Mouse (Mus musculus): ENCODE results near the gene Micu1.

DNA sequence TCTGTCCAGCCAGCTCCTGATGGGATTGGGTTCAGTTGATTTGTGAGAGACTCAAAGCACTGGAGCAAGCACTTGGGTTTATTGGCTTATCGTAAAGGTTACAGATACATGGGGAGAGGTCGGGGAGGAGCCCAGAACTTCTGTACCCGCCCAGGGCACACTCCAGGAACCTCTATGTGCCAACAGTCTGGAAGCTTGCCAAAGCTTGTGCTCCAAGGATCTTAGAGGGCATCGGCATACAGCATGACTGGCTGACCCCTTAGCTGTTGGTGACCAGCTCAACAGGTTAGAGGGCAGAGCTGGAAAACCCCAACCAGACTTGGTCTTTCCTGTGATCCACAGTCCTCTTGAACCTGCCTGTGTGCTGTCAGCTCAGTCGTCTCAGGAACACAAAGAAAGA is 154.9 kb downstream of the Micu1 start:
- TF ChIP-seq CTCF (IDR thresholded peaks at IDR 0.05; ENCODE audit: insufficient read depth, low read length) (no peak), POLR2A (IDR thresholded peaks at IDR 0.05; ENCODE audit: borderline replicate concordance, extremely low read depth, low read depth, low read length) (no peak)
